Mouse (Mus musculus) midbrain, embryonic 11.5 days (tissue): ENCODE data around the gene Olfr394. TPM values are rescaled to one million over a fixed set of nuclear protein-coding genes. Genes with fewer than 3 reads are reported as not detected.
"Not testable (repeated sequence)": the region's sequence is repeated elsewhere in the genome, so short reads cannot be mapped to it uniquely, and the experiment has no call there.

Experiments used
- ATAC-seq: fragments of 200-750 bp; cut with Nextera tagmentation; 2 replicates; pipeline ENCODE4 v1.8.0; 2017; ENCODE audit warnings: moderate TSS enrichment, moderate library complexity; ENCODE audit not compliant: low FRiP score
- DNase-seq: peaks from one replicate; pipeline ENCODE4 v3.0.0; 2015; ENCODE audit warnings: low spot score; ENCODE audit errors: missing footprints
- H3K27ac ChIP-seq: fragments of 300-500 bp; sonication (generic); 2 replicates; pipeline ENCODE4 v1.5.1; 2014; ENCODE audit warnings: low read depth, low read length
- H3K27me3 ChIP-seq: fragments of 300-500 bp; sonication (generic); 2 replicates; pipeline ENCODE4 v1.6.1; 2014; ENCODE audit warnings: mild to moderate bottlenecking, low read length, moderate library complexity, mixed read lengths; ENCODE audit not compliant: control insufficient read depth, insufficient read depth
- H3K36me3 ChIP-seq: fragments of 300-500 bp; sonication (generic); 2 replicates; pipeline ENCODE4 v1.6.1; 2014; ENCODE audit warnings: mild to moderate bottlenecking, low read length, moderate library complexity, mixed read lengths; ENCODE audit not compliant: control insufficient read depth, insufficient read depth
- H3K4me1 ChIP-seq: fragments of 300-500 bp; sonication (generic); 2 replicates; pipeline ENCODE4 v1.6.1; 2014; ENCODE audit warnings: low read length; ENCODE audit not compliant: control insufficient read depth, insufficient read depth
- H3K4me2 ChIP-seq: fragments of 300-500 bp; sonication (generic); 2 replicates; pipeline ENCODE4 v1.6.1; 2014; ENCODE audit warnings: mild to moderate bottlenecking, moderate library complexity
- H3K4me3 ChIP-seq: fragments of 300-500 bp; sonication (generic); 2 replicates; pipeline ENCODE4 v1.5.1; 2014; ENCODE audit warnings: low read depth, low read length
- H3K9ac ChIP-seq: fragments of 300-500 bp; sonication (generic); 2 replicates; pipeline ENCODE4 v1.6.1; 2014; ENCODE audit warnings: low read length
- H3K9me3 ChIP-seq: fragments of 300-500 bp; sonication (generic); 2 replicates; pipeline ENCODE4 v1.6.1; 2016; ENCODE audit warnings: low read length; ENCODE audit not compliant: control insufficient read depth
- WGBS: fragments of 180-500 bp; shearing (Covaris S2); extraction: QIAGEN DNeasy Blood & Tissue Kit; methylation state at CpG from one replicate; pipeline ENCODE4 v1.1.7; 2014; 5-methylcytosine and 5-hydroxymethylcytosine counted together
- polyA plus RNA-seq: library from polyadenylated mRNA; unstranded; fragments of >200 nt; fragmentation: Nextera tagmentation; extraction: Ambion mirVana; gene quantifications from 2 replicates; pipeline ENCODE4 v1.2.1, GENCODE M21; 2014

The Olfr394 gene
- polyA plus RNA-seq = not detected in 2 replicates

GRCm38 (mm10) chr11:73890671-73891070 lies at the start of gene Olfr394:
TSS of gene Olfr394 (minus strand) at chr11:73890771.
- ATAC-seq = no peak
- Histone ChIP-seq H3K9me3 (no peaks in the 10 kb centered on the region; the same call in 1 of the 2 replicates), H3K9ac (no peak within 1 kb of the TSS), H3K36me3 (no peaks in the 10 kb centered on the region), H3K27me3 (no peaks in the 10 kb centered on the region), H3K27ac (no peak within 1 kb of the TSS), H3K4me3 (no peak within 1 kb of the TSS), H3K4me1 (no peaks in the 10 kb centered on the region), H3K4me2 (no peak within 1 kb of the TSS)
- 76% methylated on average over 1 of the region's 1 CpGs for WGBS
- DNase-seq = no peak

- H3K4me3 ChIP-seq = no peak within 1 kb of the TSS
- H3K27ac ChIP-seq = no peak within 1 kb of the TSS
- no peak for DNase-seq
- ATAC-seq = no peak
- no peak within 1 kb of the TSS for H3K4me2 ChIP-seq
- peaks cover 4% of the 10 kb centered on the region; the same call in 1 of the 2 replicates for H3K9me3 ChIP-seq
- no peak within 1 kb of the TSS for H3K9ac ChIP-seq
- no peaks in the 10 kb centered on the region for H3K36me3 ChIP-seq
- H3K4me1 ChIP-seq = no peaks in the 10 kb centered on the region
- H3K27me3 ChIP-seq = no peaks in the 10 kb centered on the region
Measured at GRCm38 (mm10) chr11:73936377-73936776, 45.8 kb upstream of the Olfr394 start, which contains the start of gene Olfr23. TSS of gene Olfr23 (plus strand) at chr11:73936677.

- not testable (repeated sequence) for H3K27me3 ChIP-seq, H3K4me2 ChIP-seq, H3K36me3 ChIP-seq, ATAC-seq, DNase-seq, H3K4me1 ChIP-seq, H3K9ac ChIP-seq, H3K9me3 ChIP-seq, H3K27ac ChIP-seq, H3K4me3 ChIP-seq
- 79% methylated on average over 4 of the region's 4 CpGs for WGBS
Measured at GRCm38 (mm10) chr11:73909199-73909598, 18.6 kb upstream of the Olfr394 start, which contains the start of gene Olfr395. TSS of gene Olfr395 (minus strand) at chr11:73909299.

GRCm38 (mm10) chr11:73851354-73851753 lies 39.2 kb downstream of the Olfr394 start, which contains the start of gene Olfr393:
TSS of gene Olfr393 (minus strand) at chr11:73851454.
- Histone ChIP-seq H3K4me2 (no peak within 1 kb of the TSS), H3K9me3 (peaks cover 2% of the 10 kb centered on the region; the same call in 1 of the 2 replicates), H3K4me3 (no peak within 1 kb of the TSS), H3K36me3 (no peaks in the 10 kb centered on the region), H3K4me1 (no peaks in the 10 kb centered on the region), H3K27ac (no peak within 1 kb of the TSS), H3K9ac (no peak within 1 kb of the TSS), H3K27me3 (no peaks in the 10 kb centered on the region)
- DNase-seq (no peak), ATAC-seq (no peak)

Other genes starting within 250 kb of the Olfr394 start
- gene Zfp735, start 202.0 kb downstream of the Olfr394 start, polyA plus RNA-seq = not detected in 2 replicates
- not detected in 2 replicates for gene Olfr389, start 110.1 kb downstream of the Olfr394 start, polyA plus RNA-seq
- gene Olfr390, start 107.8 kb downstream of the Olfr394 start, polyA plus RNA-seq = not detected in 2 replicates
- gene Olfr391-ps, start 87.7 kb downstream of the Olfr394 start, polyA plus RNA-seq = not detected in 2 replicates
- gene Olfr392, start 73.7 kb downstream of the Olfr394 start, polyA plus RNA-seq = not detected in 2 replicates
- gene Olfr393, start 39.3 kb downstream of the Olfr394 start, polyA plus RNA-seq = not detected in 2 replicates
- not detected in 2 replicates for gene Olfr395, start 18.5 kb upstream of the Olfr394 start, polyA plus RNA-seq
- gene Olfr23, start 45.9 kb upstream of the Olfr394 start, polyA plus RNA-seq = not detected in 2 replicates
- gene Olfr397, start 70.0 kb upstream of the Olfr394 start, polyA plus RNA-seq = not detected in 2 replicates
- not detected in 2 replicates for gene Olfr398, start 99.6 kb upstream of the Olfr394 start, polyA plus RNA-seq
- not detected in 2 replicates for gene Olfr139, start 165.8 kb upstream of the Olfr394 start, polyA plus RNA-seq
- gene Olfr399, start 165.8 kb upstream of the Olfr394 start, polyA plus RNA-seq = not detected in 2 replicates
- not detected in 2 replicates for gene Zfp616, start 179.2 kb upstream of the Olfr394 start, polyA plus RNA-seq
- not detected in 2 replicates for gene Olfr401, start 222.9 kb upstream of the Olfr394 start, polyA plus RNA-seq